Mouse (Mus musculus): ENCODE measurements around the gene Mylk4. TPM values are rescaled to one million over a fixed set of nuclear protein-coding genes. Genes with fewer than 3 reads are reported as not detected.

Mylk4 gene
- polyA plus RNA-seq, 1 experiment from 2014 or later = not detected

GRCm38 (mm10) chr13:32701564-32701963 is 82.2 kb downstream of the Mylk4 start:
- H3K9me3 ChIP-seq (ENCODE audit: low read depth, low read length) = no peaks in the 10 kb centered on the region
- 40% methylated on average over 1 of the region's 1 CpGs for WGBS
- no peak for TF ChIP-seq CTCF (IDR thresholded peaks at IDR 0.05; ENCODE audit: low read depth)
- ATAC-seq (ENCODE audit: insufficient read depth) (no peak), DNase-seq (peak; percentile 51)
- H3K4me1 ChIP-seq (ENCODE audit: insufficient read depth) = 0 out of 2 replicates have a peak, but pooled peaks cover 1% of the 10 kb centered on the region
- no peak overlapping the region for H3K27ac ChIP-seq (ENCODE audit: low read depth)
- no peak overlapping the region for H3K4me2 ChIP-seq
- H3K4me3 ChIP-seq (ENCODE audit: low read depth, low read length) = no peak overlapping the region
- no peak overlapping the region for H3K9ac ChIP-seq
- no peaks in the 10 kb centered on the region for H3K27me3 ChIP-seq (ENCODE audit: insufficient read depth, low read length)
- H3K36me3 ChIP-seq (ENCODE audit: insufficient read depth) = no peaks in the 10 kb centered on the region

DNA sequence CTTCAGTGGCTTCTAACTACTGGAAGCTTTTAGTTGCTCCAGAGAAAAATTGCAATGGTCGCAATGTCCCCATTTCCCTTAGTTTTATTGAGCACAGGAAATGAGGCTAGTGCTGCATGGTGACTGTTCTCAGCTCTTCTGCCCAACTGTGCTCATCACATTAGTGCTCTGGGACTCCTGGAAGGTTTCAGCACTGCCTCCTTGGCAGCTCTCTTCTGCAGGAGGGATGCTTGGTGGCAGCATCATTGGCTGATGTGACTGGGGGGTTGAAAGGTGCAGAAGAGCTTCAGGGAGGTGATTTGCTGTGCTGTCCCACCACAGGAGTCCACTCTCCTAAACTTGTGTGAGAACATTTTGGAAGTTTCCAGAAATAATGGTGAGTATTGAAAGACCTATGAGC is 84.4 kb downstream of the Mylk4 start:
- no peaks in the 10 kb centered on the region for H3K4me1 ChIP-seq (ENCODE audit: insufficient read depth)
- H3K9me3 ChIP-seq (ENCODE audit: low read depth, low read length) = no peaks in the 10 kb centered on the region
- no peaks in the 10 kb centered on the region for H3K36me3 ChIP-seq (ENCODE audit: insufficient read depth)
- H3K27me3 ChIP-seq (ENCODE audit: insufficient read depth, low read length) = no peaks in the 10 kb centered on the region
- ATAC-seq (ENCODE audit: insufficient read depth) (no peak), DNase-seq (no peak)
- H3K27ac ChIP-seq (ENCODE audit: low read depth) = no peak overlapping the region
- TF ChIP-seq CTCF (IDR thresholded peaks at IDR 0.05; ENCODE audit: low read depth) = no peak
- H3K9ac ChIP-seq = no peak overlapping the region
- WGBS = 86% methylated on average over 1 of the region's 1 CpGs
- H3K4me3 ChIP-seq (ENCODE audit: low read depth, low read length) = no peak overlapping the region
- no peak overlapping the region for H3K4me2 ChIP-seq

DNA sequence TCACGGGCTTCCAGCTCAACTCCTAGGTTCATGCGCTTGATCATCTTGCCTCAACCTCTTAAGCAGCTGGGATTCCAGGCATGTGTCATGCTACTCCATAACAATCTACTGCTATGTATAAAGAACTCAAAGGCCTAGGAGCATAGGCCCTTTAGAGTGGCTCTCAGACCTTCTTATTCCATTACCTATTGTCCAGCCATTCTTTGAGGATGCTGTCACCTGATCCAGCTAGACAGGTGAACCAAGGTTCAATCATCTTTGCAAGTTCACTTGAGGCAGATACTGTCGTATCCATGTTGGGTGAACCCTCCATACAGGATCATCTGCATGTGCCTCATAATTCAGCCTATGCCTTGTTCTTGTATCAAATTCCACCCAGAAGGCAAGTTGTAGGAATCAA is 84.8 kb downstream of the Mylk4 start:
- Histone ChIP-seq H3K4me3 (ENCODE audit: low read depth, low read length) (no peak overlapping the region), H3K9me3 (ENCODE audit: low read depth, low read length) (no peaks in the 10 kb centered on the region), H3K27me3 (ENCODE audit: insufficient read depth, low read length) (no peaks in the 10 kb centered on the region), H3K4me2 (no peak overlapping the region), H3K9ac (no peak overlapping the region), H3K27ac (ENCODE audit: low read depth) (no peak overlapping the region), H3K4me1 (ENCODE audit: insufficient read depth) (no peaks in the 10 kb centered on the region), H3K36me3 (ENCODE audit: insufficient read depth) (no peaks in the 10 kb centered on the region)
- DNase-seq (no peak), ATAC-seq (ENCODE audit: insufficient read depth) (no peak)
- TF ChIP-seq CTCF (IDR thresholded peaks at IDR 0.05; ENCODE audit: low read depth) = no peak
- 86% methylated on average over 3 of the region's 3 CpGs for WGBS

- Histone ChIP-seq H3K36me3 (ENCODE audit: insufficient read depth) (no peaks in the 10 kb centered on the region), H3K4me2 (no peak overlapping the region), H3K9me3 (ENCODE audit: low read depth, low read length) (no peaks in the 10 kb centered on the region), H3K27me3 (ENCODE audit: insufficient read depth, low read length) (no peaks in the 10 kb centered on the region), H3K27ac (ENCODE audit: low read depth) (no peak overlapping the region), H3K9ac (no peak overlapping the region), H3K4me1 (ENCODE audit: insufficient read depth) (no peaks in the 10 kb centered on the region), H3K4me3 (ENCODE audit: low read depth, low read length) (no peak overlapping the region)
- 74% methylated on average over 6 of the region's 6 CpGs for WGBS
- ATAC-seq (ENCODE audit: insufficient read depth) (no peak), DNase-seq (no peak)
- no peak for TF ChIP-seq CTCF (IDR thresholded peaks at IDR 0.05; ENCODE audit: low read depth)
These were observed 89.8 kb downstream of the Mylk4 start for GRCm38 (mm10) chr13:32693886-32694455.

- ATAC-seq (ENCODE audit: insufficient read depth) = no peak
- WGBS = 69% methylated on average over 1 of the region's 1 CpGs
- Histone ChIP-seq H3K9me3 (ENCODE audit: low read depth, low read length) (no peaks in the 10 kb centered on the region), H3K27me3 (ENCODE audit: insufficient read depth, low read length) (no peaks in the 10 kb centered on the region), H3K4me2 (no peak overlapping the region), H3K36me3 (ENCODE audit: insufficient read depth) (no peaks in the 10 kb centered on the region), H3K4me3 (ENCODE audit: low read depth, low read length) (no peak overlapping the region), H3K27ac (ENCODE audit: low read depth) (no peak overlapping the region), H3K4me1 (ENCODE audit: insufficient read depth) (no peaks in the 10 kb centered on the region), H3K9ac (no peak overlapping the region)
- TF ChIP-seq CTCF (IDR thresholded peaks at IDR 0.05; ENCODE audit: low read depth) = no peak
- no peak for DNase-seq
These were observed 91.2 kb downstream of the Mylk4 start for GRCm38 (mm10) chr13:32692563-32692962.

DNA sequence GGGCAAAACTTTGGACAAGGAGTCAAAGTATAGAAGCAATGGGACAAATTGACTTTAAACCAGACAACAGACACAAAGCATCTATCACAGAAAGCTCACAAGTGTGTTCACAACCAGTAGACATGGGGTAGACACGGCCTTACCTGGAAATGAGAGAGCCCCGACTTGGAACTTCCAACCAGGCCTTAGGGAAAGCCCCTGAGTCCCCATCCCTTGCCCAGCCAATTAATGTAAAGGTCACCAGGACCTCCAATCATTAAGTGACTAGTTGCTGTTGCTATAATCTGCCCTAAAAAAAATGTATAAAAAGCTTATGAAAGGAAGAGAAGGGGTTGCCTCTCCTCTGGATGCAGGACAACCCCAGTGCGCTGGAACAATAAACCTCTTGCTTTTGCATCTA is 93.5 kb downstream of the Mylk4 start:
- Histone ChIP-seq H3K9ac (no peak overlapping the region), H3K36me3 (ENCODE audit: insufficient read depth) (no peaks in the 10 kb centered on the region), H3K4me3 (ENCODE audit: low read depth, low read length) (no peak overlapping the region), H3K4me2 (no peak overlapping the region), H3K27ac (ENCODE audit: low read depth) (no peak overlapping the region), H3K9me3 (ENCODE audit: low read depth, low read length) (no peaks in the 10 kb centered on the region), H3K4me1 (ENCODE audit: insufficient read depth) (no peaks in the 10 kb centered on the region), H3K27me3 (ENCODE audit: insufficient read depth, low read length) (no peaks in the 10 kb centered on the region)
- ATAC-seq (ENCODE audit: insufficient read depth) (no peak), DNase-seq (no peak)
- TF ChIP-seq CTCF (IDR thresholded peaks at IDR 0.05; ENCODE audit: low read depth) = no peak
- 90% methylated on average over 3 of the region's 3 CpGs for WGBS

DNA sequence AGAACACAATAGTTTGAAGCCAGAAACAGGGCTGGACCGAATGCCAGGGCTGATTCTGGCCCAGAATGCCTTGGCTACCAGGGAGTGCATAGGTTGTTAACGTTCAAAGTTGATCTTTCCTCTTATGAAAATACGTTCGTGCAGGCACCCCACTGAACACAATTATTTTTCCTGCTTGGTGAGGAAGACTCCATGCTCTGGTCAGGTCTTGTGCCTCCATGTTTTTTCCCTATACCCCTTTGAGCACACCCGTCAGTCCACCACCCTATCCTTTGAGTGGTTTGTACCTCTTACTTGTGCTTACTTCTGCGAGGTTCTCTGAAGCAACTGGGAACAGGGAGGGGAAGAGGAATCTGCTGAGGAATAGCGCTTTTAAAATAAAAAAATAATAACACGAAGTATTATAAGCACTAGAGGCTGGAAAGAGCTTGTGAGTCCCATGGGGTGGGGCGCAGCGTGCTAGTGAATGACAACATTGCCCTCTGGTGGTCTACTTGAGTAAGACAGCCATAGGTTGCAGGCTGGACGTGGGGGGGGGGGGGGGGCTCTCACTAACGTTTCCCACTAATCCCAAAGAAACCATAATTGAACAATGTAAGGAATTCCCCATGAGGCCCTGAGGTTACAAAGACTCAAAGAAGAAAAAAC is 102.8 kb downstream of the Mylk4 start:
- DNase-seq (peak; percentile 92), ATAC-seq (ENCODE audit: insufficient read depth) (peak; percentile 74; the same call in 1 of the 2 replicates)
- TF ChIP-seq CTCF (IDR thresholded peaks at IDR 0.05; ENCODE audit: low read depth) = peak; percentile 87
- no peak overlapping the region for H3K4me3 ChIP-seq (ENCODE audit: low read depth, low read length)
- H3K4me2 ChIP-seq = peak overlapping the region; percentile 43; the same call in 1 of the 2 replicates
- no peaks in the 10 kb centered on the region for H3K4me1 ChIP-seq (ENCODE audit: insufficient read depth)
- no peak overlapping the region for H3K27ac ChIP-seq (ENCODE audit: low read depth)
- no peak overlapping the region for H3K9ac ChIP-seq
- H3K27me3 ChIP-seq (ENCODE audit: insufficient read depth, low read length) = peaks cover 3% of the 10 kb centered on the region; the same call in 1 of the 2 replicates
- 21% methylated on average over 12 of the region's 12 CpGs for WGBS
- H3K9me3 ChIP-seq (ENCODE audit: low read depth, low read length) = no peaks in the 10 kb centered on the region
- H3K36me3 ChIP-seq (ENCODE audit: insufficient read depth) = no peaks in the 10 kb centered on the region

Data from lung, embryonic 14.5 days (tissue).